Mouse (Mus musculus) neutrophil, adult 83 days (primary cell): Measurements from ENCODE around the gene Arhgap29. TPM values are rescaled to one million over a fixed set of nuclear protein-coding genes. Genes with fewer than 3 reads are reported as not detected.

Experiments used
- total RNA-seq, 2 experiments: library from RNA; stranded (reverse); gene quantifications; one replicate each; pipeline ENCODE4 v1.2.4; 2023

The Arhgap29 gene
- total RNA-seq = under 1 TPM; 0.46 to 0.51 TPM

DNA sequence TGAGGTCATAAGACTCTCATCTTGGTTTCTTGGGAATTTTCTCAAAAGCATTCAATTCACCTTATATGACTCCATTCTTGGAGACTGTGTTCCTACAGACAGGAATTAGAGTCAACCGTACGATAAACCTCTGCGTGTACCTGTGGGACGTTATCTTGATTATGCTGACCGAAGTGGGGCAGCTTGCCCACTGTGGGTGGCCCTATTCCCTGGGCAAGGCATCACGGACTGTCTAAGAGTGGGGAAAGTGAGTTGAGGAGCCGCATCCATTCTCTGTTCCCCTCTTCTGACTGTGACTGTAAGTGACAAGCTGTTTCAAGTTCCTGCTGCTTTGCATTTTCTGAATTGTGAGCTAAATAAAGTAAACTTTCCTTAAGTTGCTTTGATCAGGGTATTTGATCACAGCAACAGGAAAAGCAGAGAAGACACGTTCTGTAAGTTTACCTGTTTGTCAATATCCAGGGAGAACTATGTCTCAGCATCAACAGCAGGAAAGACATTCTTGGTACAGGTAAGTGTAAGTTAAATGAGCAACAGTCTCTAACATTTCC is at the start of gene Arhgap29:
TSS of gene Arhgap29 (plus strand) at position 501 of the 551 bp plus-strand sequence.

DNA sequence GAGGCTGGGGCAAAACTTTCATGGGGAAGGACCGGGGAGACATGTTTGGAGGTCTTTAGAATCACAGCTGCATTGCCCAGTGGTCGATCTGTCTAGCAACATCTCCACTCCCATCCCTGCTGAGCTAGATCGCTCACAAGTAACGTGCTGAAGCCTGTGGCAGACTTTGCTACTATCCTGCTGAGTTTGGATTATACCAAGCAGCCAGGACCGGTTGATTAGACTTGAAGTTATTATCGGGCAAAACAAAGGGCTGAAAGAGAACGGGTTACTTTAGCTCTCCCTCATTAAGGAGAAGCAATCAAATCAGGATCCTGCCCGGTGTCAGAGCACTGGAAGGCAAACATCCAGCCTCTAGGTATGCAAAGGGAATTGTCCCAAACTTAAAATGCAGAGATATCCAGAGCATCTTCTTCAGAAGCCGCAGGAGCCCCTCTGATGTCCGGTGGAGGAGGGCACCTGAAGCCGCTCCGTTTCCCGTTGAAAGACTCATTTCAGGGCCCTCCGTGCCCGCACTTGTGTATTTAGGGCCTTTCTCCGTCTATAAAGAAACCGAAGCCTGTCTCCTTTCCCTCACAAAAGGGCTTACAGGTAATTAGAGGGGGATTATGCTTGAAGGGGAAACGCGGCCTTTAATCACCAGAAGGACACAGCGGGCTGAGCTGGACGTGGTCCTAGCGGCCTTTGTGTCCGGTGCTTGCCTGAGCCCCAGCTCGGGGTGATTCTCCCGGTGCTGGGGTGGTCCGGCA is 91.6 kb downstream of the Arhgap29 start, which contains the start of gene Abca4:
TSS of gene Abca4 (plus strand) at position 645 of the 749 bp plus-strand sequence.

Other genes starting within 250 kb of the Arhgap29 start
- 1 to 10 TPM; 2.8 to 2.9 TPM for gene F3, start 229.0 kb upstream of the Arhgap29 start, total RNA-seq
- gene Abcd3, start 137.2 kb upstream of the Arhgap29 start, total RNA-seq = 10 to 100 TPM; 12.3 to 13.0 TPM
- under 1 TPM; 0.15 to 0.26 TPM for gene Abca4, start 91.9 kb downstream of the Arhgap29 start, total RNA-seq